Mouse (Mus musculus) thymus, adult 2 months (tissue): ENCODE results near the gene Gm20388.

Experiments used
- CTCF ChIP-seq: fragments of 200-500 bp; IDR thresholded peaks from 2 replicates; pipeline ENCODE4 v1.5.1; 2012; ENCODE audit warnings: mild to moderate bottlenecking, control low read depth, low read length, moderate library complexity, borderline replicate concordance; ENCODE audit not compliant: control insufficient read depth, poor library complexity, insufficient read depth; ENCODE audit errors: extremely low read depth
- POLR2A ChIP-seq: fragments of 200-500 bp; IDR thresholded peaks from 2 replicates; pipeline ENCODE4 v1.6.1; 2012; ENCODE audit warnings: mild to moderate bottlenecking, low read length, control low read depth, moderate library complexity; ENCODE audit not compliant: control insufficient read depth, poor library complexity, insufficient read depth; ENCODE audit errors: extremely low read depth

DNA sequence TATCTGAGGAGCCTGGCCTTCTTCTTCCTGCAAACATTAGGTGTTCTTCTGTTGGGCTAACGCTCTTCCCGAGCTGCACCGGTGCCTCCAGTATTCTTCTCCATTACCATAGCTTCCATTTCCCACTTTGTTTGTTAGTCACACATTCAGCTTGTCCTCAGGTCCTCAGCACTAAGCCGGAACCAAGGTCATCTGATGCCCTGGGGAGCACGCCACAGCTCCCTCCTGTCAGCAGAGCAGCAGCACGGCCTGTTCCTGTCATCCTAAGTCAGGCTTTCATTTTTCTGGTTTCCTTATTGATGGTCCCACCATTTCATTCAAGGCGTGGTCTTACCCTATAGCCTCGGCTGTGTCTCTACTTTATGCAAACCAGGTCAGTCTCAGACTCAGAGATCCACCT is 3477.2 kb downstream of the Gm20388 start:
- no peak for TF ChIP-seq POLR2A
- TF ChIP-seq CTCF = no peak
